8 mouse cellular contexts compared by ENCODE assay signal in the genomic region with DNA sequence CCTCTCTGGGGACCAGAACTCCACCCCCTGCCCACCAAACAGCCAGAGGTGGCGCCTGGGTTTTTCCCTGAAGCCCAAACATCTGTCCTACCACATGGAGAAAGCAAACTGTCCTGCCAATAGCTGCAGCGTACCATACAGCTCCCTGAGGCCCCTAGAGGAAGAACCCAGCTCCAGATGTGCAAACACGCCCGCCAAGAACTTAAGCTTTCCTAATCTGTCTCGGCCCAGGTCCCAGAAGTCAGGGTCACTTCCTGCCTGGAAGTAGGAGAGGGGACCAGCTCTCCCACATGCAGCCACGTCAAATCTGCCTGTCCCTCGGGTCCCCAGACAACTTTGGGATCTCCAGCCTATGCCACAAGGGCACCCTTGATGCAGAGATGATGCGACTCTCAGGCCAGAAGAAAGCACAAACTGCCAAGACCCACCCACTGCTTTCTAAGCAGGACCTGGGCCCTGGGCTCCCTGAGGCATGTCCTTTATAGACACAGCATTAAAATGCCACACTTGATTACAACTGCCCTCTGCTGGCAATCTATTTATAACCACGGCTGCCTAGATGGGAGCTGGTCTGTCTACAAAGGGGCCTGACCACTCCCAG. TPM values are rescaled to one million over a fixed set of nuclear protein-coding genes. Genes with fewer than 3 reads are reported as not detected.
DNase-seq lines count a peak whose midpoint lies in the region; ATAC-seq and TF ChIP-seq lines count a peak whose summit lies in the region.

No protein-coding gene starts in this region.

- H3K27ac ChIP-seq in forebrain, embryonic 12.5 days, result peak overlapping the region; percentile 36; the same call in 1 of the 2 replicates
- no peak overlapping the region for H3K27ac ChIP-seq in forebrain, embryonic 16.5 days (ENCODE audit: low read length)
- H3K27ac ChIP-seq in embryonic facial prominence, embryonic 11.5 days (replicated peaks; ENCODE audit: low read depth, low read length), result no peak overlapping the region
- H3K27ac ChIP-seq in limb, embryonic 11.5 days (replicated peaks; ENCODE audit: low read depth, low read length), result no peak overlapping the region
- H3K27ac ChIP-seq in midbrain, postnatal 0 days (ENCODE audit: low read depth, low read length), result peak overlapping the region; percentile 71

- H3K36me3 ChIP-seq in forebrain, embryonic 12.5 days (replicated peaks), result no peaks in the 10 kb centered on the region; the same call in 1 of the 2 replicates
- no peaks in the 10 kb centered on the region for H3K36me3 ChIP-seq in forebrain, embryonic 16.5 days (ENCODE audit: control insufficient read depth, insufficient read depth)
- H3K36me3 ChIP-seq in embryonic facial prominence, embryonic 11.5 days (replicated peaks; ENCODE audit: control insufficient read depth, insufficient read depth, low read depth, low read length), result no peaks in the 10 kb centered on the region
- no peaks in the 10 kb centered on the region for H3K36me3 ChIP-seq in limb, embryonic 11.5 days (ENCODE audit: control insufficient read depth, insufficient read depth, low read length)
- H3K36me3 ChIP-seq in midbrain, postnatal 0 days (ENCODE audit: insufficient read depth, low read length), result peaks cover 25% of the 10 kb centered on the region

- peaks cover 32% of the 10 kb centered on the region for H3K4me1 ChIP-seq in forebrain, embryonic 12.5 days
- H3K4me1 ChIP-seq in forebrain, embryonic 16.5 days (replicated peaks; ENCODE audit: control insufficient read depth, insufficient read depth, low read length), result peaks cover 17% of the 10 kb centered on the region
- H3K4me1 ChIP-seq in embryonic facial prominence, embryonic 11.5 days (ENCODE audit: control insufficient read depth, insufficient read depth, low read length), result peaks cover 13% of the 10 kb centered on the region
- peaks cover 29% of the 10 kb centered on the region for H3K4me1 ChIP-seq in limb, embryonic 11.5 days (ENCODE audit: control insufficient read depth, insufficient read depth, low read length)
- H3K4me1 ChIP-seq in midbrain, postnatal 0 days (ENCODE audit: insufficient read depth, low read length), result peaks cover 10% of the 10 kb centered on the region; the same call in 1 of the 2 replicates

- 0 out of 2 replicates have a peak, but pooled peaks have one; percentile 12 for ATAC-seq in forebrain, embryonic 12.5 days (ENCODE audit: low FRiP score)
- no peak for ATAC-seq in forebrain, embryonic 16.5 days
- no peak for ATAC-seq in embryonic facial prominence, embryonic 11.5 days (replicated peaks; ENCODE audit: insufficient number of reproducible peaks, low FRiP score, low TSS enrichment, low read depth)
- no peak for ATAC-seq in limb, embryonic 11.5 days (ENCODE audit: insufficient number of reproducible peaks, low FRiP score, low TSS enrichment, low read depth)
- ATAC-seq in midbrain, postnatal 0 days (ENCODE audit: low FRiP score), result no peak

- H3K4me3 ChIP-seq in forebrain, embryonic 12.5 days (replicated peaks), result no peak overlapping the region
- no peak overlapping the region for H3K4me3 ChIP-seq in forebrain, embryonic 16.5 days (replicated peaks; ENCODE audit: low read length)
- H3K4me3 ChIP-seq in embryonic facial prominence, embryonic 11.5 days (ENCODE audit: low read depth, low read length), result no peak overlapping the region
- H3K4me3 ChIP-seq in limb, embryonic 11.5 days (ENCODE audit: low read depth, low read length), result no peak overlapping the region
- H3K4me3 ChIP-seq in midbrain, postnatal 0 days (ENCODE audit: low read depth, low read length), result no peak overlapping the region

- no peak overlapping the region for H3K4me2 ChIP-seq in forebrain, embryonic 12.5 days
- H3K4me2 ChIP-seq in forebrain, embryonic 16.5 days (ENCODE audit: low read length), result no peak overlapping the region
- H3K4me2 ChIP-seq in embryonic facial prominence, embryonic 11.5 days (ENCODE audit: low read depth, low read length), result no peak overlapping the region
- no peak overlapping the region for H3K4me2 ChIP-seq in limb, embryonic 11.5 days (ENCODE audit: low read depth, severe bottlenecking)
- H3K4me2 ChIP-seq in midbrain, postnatal 0 days (ENCODE audit: low read depth, low read length, poor library complexity, severe bottlenecking), result no peak overlapping the region

- 35% methylated on average over 9 of the region's 9 CpGs for WGBS in forebrain, embryonic 12.5 days
- 48% methylated on average over 9 of the region's 9 CpGs for WGBS in forebrain, embryonic 16.5 days
- WGBS in embryonic facial prominence, embryonic 11.5 days, result 15% methylated on average over 9 of the region's 9 CpGs
- WGBS in limb, embryonic 11.5 days, result 24% methylated on average over 9 of the region's 9 CpGs
- WGBS in midbrain, postnatal 0 days, result 31% methylated on average over 9 of the region's 9 CpGs

- no peak overlapping the region for H3K9ac ChIP-seq in forebrain, embryonic 12.5 days
- H3K9ac ChIP-seq in forebrain, embryonic 16.5 days (replicated peaks; ENCODE audit: low read depth, low read length), result no peak overlapping the region
- H3K9ac ChIP-seq in embryonic facial prominence, embryonic 11.5 days (replicated peaks; ENCODE audit: low read length), result no peak overlapping the region
- H3K9ac ChIP-seq in limb, embryonic 11.5 days (ENCODE audit: low read length), result no peak overlapping the region; the same call in 1 of the 2 replicates
- no peak overlapping the region for H3K9ac ChIP-seq in midbrain, postnatal 0 days (replicated peaks; ENCODE audit: low read length, poor library complexity, severe bottlenecking)

- H3K9me3 ChIP-seq in forebrain, embryonic 12.5 days, result no peaks in the 10 kb centered on the region
- no peaks in the 10 kb centered on the region for H3K9me3 ChIP-seq in forebrain, embryonic 16.5 days (ENCODE audit: control insufficient read depth, low read length)
- no peaks in the 10 kb centered on the region for H3K9me3 ChIP-seq in embryonic facial prominence, embryonic 11.5 days (replicated peaks; ENCODE audit: control insufficient read depth, low read length)
- H3K9me3 ChIP-seq in limb, embryonic 11.5 days (ENCODE audit: control insufficient read depth, low read length), result no peaks in the 10 kb centered on the region
- no peaks in the 10 kb centered on the region for H3K9me3 ChIP-seq in midbrain, postnatal 0 days (ENCODE audit: low read length)

- H3K27me3 ChIP-seq in forebrain, embryonic 12.5 days, result peaks cover 53% of the 10 kb centered on the region
- peaks cover 12% of the 10 kb centered on the region for H3K27me3 ChIP-seq in forebrain, embryonic 16.5 days (replicated peaks; ENCODE audit: control insufficient read depth, insufficient read depth, low read length)
- peaks cover 11% of the 10 kb centered on the region for H3K27me3 ChIP-seq in embryonic facial prominence, embryonic 11.5 days (ENCODE audit: control insufficient read depth, insufficient read depth, low read length)
- H3K27me3 ChIP-seq in limb, embryonic 11.5 days (ENCODE audit: control insufficient read depth, insufficient read depth, low read length), result peaks cover 18% of the 10 kb centered on the region
- no peaks in the 10 kb centered on the region; the same call in 1 of the 2 replicates for H3K27me3 ChIP-seq in midbrain, postnatal 0 days (ENCODE audit: insufficient read depth, low read length)

- intact Hi-C loops in heart, postnatal 14 days (cut with DNase I), result no loop called here

- DNase-seq in embryonic facial prominence, embryonic 11.5 days (ENCODE audit: low spot score), result peak; percentile 51
- DNase-seq in heart, postnatal 14 days, result peak; percentile 74 to 80
- peak; percentile 43 for DNase-seq in limb, embryonic 11.5 days (ENCODE audit: low spot score)
- DNase-seq in midbrain, postnatal 0 days (ENCODE audit: low spot score), result peak; percentile 67
- no peak for DNase-seq in frontal cortex, postnatal 36 days (ENCODE audit: low spot score in 2 of 2)
- no peak for DNase-seq in thymus, postnatal 14 days

- peak; percentile 57 for TF ChIP-seq CTCF in midbrain, postnatal 0 days (IDR thresholded peaks at IDR 0.05)

RNA-seq across cellular contexts. Expression of a gene that starts 1.5 kb away (rescaled TPM):
- 5.8 and 6.9 TPM in 2 replicates for polyA plus RNA-seq in forebrain, embryonic 12.5 days (2016; fragmentation: Nextera tagmentation; extraction: Ambion mirVana)
- 4.4 and 6.2 TPM in 2 replicates for polyA plus RNA-seq in forebrain, embryonic 16.5 days (2015; fragmentation: Nextera tagmentation; extraction: Ambion mirVana)
- polyA plus RNA-seq in embryonic facial prominence, embryonic 11.5 days (2014; fragmentation: Nextera tagmentation; extraction: Ambion mirVana), result 4.3 and 5.9 TPM in 2 replicates
- 10 to 100 TPM; 19.9 to 20.6 TPM for total RNA-seq in heart, postnatal 14 days (2021)
- 3.3 and 3.4 TPM in 2 replicates for polyA plus RNA-seq in limb, embryonic 11.5 days (2014; fragmentation: Nextera tagmentation; extraction: Ambion mirVana)
- total RNA-seq in midbrain, postnatal 0 days (2014; rRNA removed), result 138 and 149 TPM in 2 replicates
- 20.1 and 21.2 TPM in 2 replicates for polyA plus RNA-seq in midbrain, postnatal 0 days (2015; fragmentation: Nextera tagmentation; extraction: Ambion mirVana)

RNA-seq across cellular contexts. Expression of a gene that starts 18.9 kb away (rescaled TPM):
- polyA plus RNA-seq in forebrain, embryonic 12.5 days (2016; fragmentation: Nextera tagmentation; extraction: Ambion mirVana), result 0.43 and 0.46 TPM in 2 replicates
- not detected in 2 replicates for polyA plus RNA-seq in forebrain, embryonic 16.5 days (2015; fragmentation: Nextera tagmentation; extraction: Ambion mirVana)
- polyA plus RNA-seq in embryonic facial prominence, embryonic 11.5 days (2014; fragmentation: Nextera tagmentation; extraction: Ambion mirVana), result 0.32 and 0.65 TPM in 2 replicates
- not detected for total RNA-seq in heart, postnatal 14 days (2021)
- polyA plus RNA-seq in limb, embryonic 11.5 days (2014; fragmentation: Nextera tagmentation; extraction: Ambion mirVana), result not detected in 2 replicates
- not detected in 2 replicates for total RNA-seq in midbrain, postnatal 0 days (2014; rRNA removed)
- polyA plus RNA-seq in midbrain, postnatal 0 days (2015; fragmentation: Nextera tagmentation; extraction: Ambion mirVana), result 0.19 and 0.36 TPM in 2 replicates

RNA-seq across cellular contexts. Expression of a gene that starts 24.5 kb away (rescaled TPM):
- 20.3 and 21.3 TPM in 2 replicates for polyA plus RNA-seq in forebrain, embryonic 12.5 days (2016; fragmentation: Nextera tagmentation; extraction: Ambion mirVana)
- 20.7 and 21.3 TPM in 2 replicates for polyA plus RNA-seq in forebrain, embryonic 16.5 days (2015; fragmentation: Nextera tagmentation; extraction: Ambion mirVana)
- polyA plus RNA-seq in embryonic facial prominence, embryonic 11.5 days (2014; fragmentation: Nextera tagmentation; extraction: Ambion mirVana), result 23.4 and 24.8 TPM in 2 replicates
- 10 to 100 TPM; 25.9 to 27.2 TPM for total RNA-seq in heart, postnatal 14 days (2021)
- 28.3 and 29.9 TPM in 2 replicates for polyA plus RNA-seq in limb, embryonic 11.5 days (2014; fragmentation: Nextera tagmentation; extraction: Ambion mirVana)
- 34.6 and 38.9 TPM in 2 replicates for total RNA-seq in midbrain, postnatal 0 days (2014; rRNA removed)
- polyA plus RNA-seq in midbrain, postnatal 0 days (2015; fragmentation: Nextera tagmentation; extraction: Ambion mirVana), result 15.7 and 17.9 TPM in 2 replicates

RNA-seq across cellular contexts. Expression of a gene that starts 46.2 kb away (rescaled TPM):
- polyA plus RNA-seq in forebrain, embryonic 12.5 days (2016; fragmentation: Nextera tagmentation; extraction: Ambion mirVana), result 1.5 and 2.7 TPM in 2 replicates
- polyA plus RNA-seq in forebrain, embryonic 16.5 days (2015; fragmentation: Nextera tagmentation; extraction: Ambion mirVana), result 2.4 and 4.0 TPM in 2 replicates
- polyA plus RNA-seq in embryonic facial prominence, embryonic 11.5 days (2014; fragmentation: Nextera tagmentation; extraction: Ambion mirVana), result 0.41 and 1.0 TPM in 2 replicates
- 10 to 100 TPM; 84.5 to 95.8 TPM for total RNA-seq in heart, postnatal 14 days (2021)
- polyA plus RNA-seq in limb, embryonic 11.5 days (2014; fragmentation: Nextera tagmentation; extraction: Ambion mirVana), result 0.19 and 0.92 TPM in 2 replicates
- 7.6 and 15.2 TPM in 2 replicates for total RNA-seq in midbrain, postnatal 0 days (2014; rRNA removed)
- 7.2 and 8.8 TPM in 2 replicates for polyA plus RNA-seq in midbrain, postnatal 0 days (2015; fragmentation: Nextera tagmentation; extraction: Ambion mirVana)

RNA-seq across cellular contexts. Expression of a gene that starts 53.0 kb away (rescaled TPM):
- 319 and 331 TPM in 2 replicates for polyA plus RNA-seq in forebrain, embryonic 12.5 days (2016; fragmentation: Nextera tagmentation; extraction: Ambion mirVana)
- 173 and 196 TPM in 2 replicates for polyA plus RNA-seq in forebrain, embryonic 16.5 days (2015; fragmentation: Nextera tagmentation; extraction: Ambion mirVana)
- 404 and 441 TPM in 2 replicates for polyA plus RNA-seq in embryonic facial prominence, embryonic 11.5 days (2014; fragmentation: Nextera tagmentation; extraction: Ambion mirVana)
- 100 to 1,000 TPM; 223 to 252 TPM for total RNA-seq in heart, postnatal 14 days (2021)
- polyA plus RNA-seq in limb, embryonic 11.5 days (2014; fragmentation: Nextera tagmentation; extraction: Ambion mirVana), result 453 and 467 TPM in 2 replicates
- total RNA-seq in midbrain, postnatal 0 days (2014; rRNA removed), result 177 and 203 TPM in 2 replicates
- polyA plus RNA-seq in midbrain, postnatal 0 days (2015; fragmentation: Nextera tagmentation; extraction: Ambion mirVana), result 125 and 148 TPM in 2 replicates

Comparison
In these comparisons a context has a peak if more than half of its experiments do, and no peak if none do; other contexts are left out.
1. H3K27ac ChIP-seq: peak in forebrain, embryonic 12.5 days (single experiment) and midbrain, postnatal 0 days (single experiment); none in forebrain, embryonic 16.5 days (single experiment), embryonic facial prominence, embryonic 11.5 days (single experiment) and limb, embryonic 11.5 days (single experiment).
2. DNase-seq: peak in embryonic facial prominence, embryonic 11.5 days (single experiment), heart, postnatal 14 days (2 of 2), limb, embryonic 11.5 days (single experiment) and midbrain, postnatal 0 days (single experiment); none in frontal cortex, postnatal 36 days (0 of 2) and thymus, postnatal 14 days (single experiment).